Mouse (Mus musculus): Measurements from ENCODE around the gene Fndc5. TPM values are rescaled to one million over a fixed set of nuclear protein-coding genes. Genes with fewer than 3 reads are reported as not detected.
A peak's percentile ranks its signal among the peaks of the same experiment; 100 is the strongest.

Gene Fndc5
- total RNA-seq, 2 experiments from 2014 or later: 71.5 to 93.0 TPM

GRCm38 (mm10) chr4:129145943-129146342 is 9.1 kb downstream of the Fndc5 start:
- DNase-seq: no peak

DNA sequence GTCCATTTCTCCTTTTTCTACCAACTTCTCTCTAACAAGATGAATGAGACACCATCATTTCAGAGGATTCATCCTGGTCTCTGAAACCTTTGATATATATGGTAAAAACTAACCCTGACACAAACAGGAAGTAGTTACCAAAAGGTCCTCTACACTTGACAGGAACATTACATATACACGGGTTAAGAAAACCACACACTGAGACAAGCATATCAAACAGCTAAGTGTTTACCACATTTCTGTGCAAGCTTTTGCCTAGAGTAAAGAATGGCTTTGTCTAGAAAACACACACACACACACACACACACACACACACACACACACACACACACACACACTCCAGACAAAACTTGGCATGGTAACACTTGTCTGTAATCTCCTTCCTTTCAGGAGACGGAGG is 9.6 kb downstream of the Fndc5 start:
- no peak for DNase-seq

- no peak for DNase-seq
Observed at GRCm38 (mm10) chr4:129147552-129148103, 10.8 kb downstream of the Fndc5 start.

GRCm38 (mm10) chr4:129149321-129149720 is 12.5 kb downstream of the Fndc5 start:
- DNase-seq: no peak

DNA sequence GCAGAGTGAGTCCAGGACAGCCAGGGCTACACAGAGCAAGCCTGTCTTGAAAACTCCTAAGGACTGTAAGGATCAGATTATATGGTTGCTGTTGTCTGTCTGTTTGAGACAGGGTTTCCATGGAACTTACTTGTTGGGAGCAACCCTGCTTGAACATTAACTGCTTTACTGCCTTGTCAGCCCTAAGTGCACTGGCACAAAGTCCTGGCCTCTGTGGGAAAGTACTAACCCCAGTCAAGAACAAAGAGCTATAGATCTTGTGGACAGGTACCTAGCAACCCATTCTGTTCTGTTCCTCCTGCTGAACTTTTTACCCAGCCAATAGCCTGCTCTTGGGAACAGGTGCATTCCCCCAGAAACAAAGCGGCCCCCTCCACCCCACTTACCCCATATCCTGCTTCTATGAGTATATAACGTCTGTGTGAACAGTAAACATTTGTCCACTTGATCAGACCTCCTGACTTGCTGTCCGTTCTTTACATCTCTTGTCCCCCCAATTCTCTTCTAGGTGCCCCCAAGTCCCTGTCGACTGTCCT is 14.5 kb downstream of the Fndc5 start:
- DNase-seq: no peak

DNA sequence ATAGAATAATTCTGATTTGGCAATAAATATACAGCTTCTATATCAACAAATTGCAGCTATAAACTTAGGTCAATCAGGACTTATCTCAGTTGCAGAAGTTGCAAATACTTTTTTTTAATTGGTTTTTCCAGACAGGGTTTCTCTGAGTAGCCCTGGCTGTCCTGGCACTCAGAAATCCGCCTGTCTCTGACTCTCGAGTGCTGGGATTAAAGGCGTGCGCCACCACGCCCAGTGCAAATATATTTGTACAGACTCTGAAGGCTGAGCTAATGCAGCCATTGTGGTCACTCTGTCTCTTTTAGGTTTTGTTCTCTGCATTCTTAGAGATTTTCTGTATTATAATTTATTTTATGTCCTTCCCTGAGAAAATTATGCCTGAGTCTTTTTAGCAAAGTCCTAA is 20.7 kb downstream of the Fndc5 start:
- DNase-seq: no peak

GRCm38 (mm10) chr4:129158549-129158948 is 21.8 kb downstream of the Fndc5 start:
- DNase-seq: no peak

DNA sequence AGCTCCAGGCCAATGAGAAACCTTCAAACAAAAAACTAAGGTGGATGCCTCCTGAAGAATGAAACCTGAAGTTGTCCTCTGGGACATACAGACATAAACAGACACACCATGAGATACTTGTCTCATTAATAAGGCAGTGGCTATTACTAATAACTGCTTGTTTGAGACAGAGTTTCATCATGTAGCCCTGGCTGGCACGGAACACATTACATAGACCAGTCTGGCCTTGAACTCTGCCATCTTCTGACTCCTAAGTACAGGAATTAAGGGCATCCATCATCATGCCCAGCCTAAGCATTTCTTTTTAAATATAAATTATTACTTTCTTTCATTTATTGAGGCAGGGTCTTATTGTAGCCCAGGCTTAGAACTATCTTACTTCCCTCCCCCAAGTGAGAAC is 24.3 kb downstream of the Fndc5 start:
- DNase-seq: no peak

DNA sequence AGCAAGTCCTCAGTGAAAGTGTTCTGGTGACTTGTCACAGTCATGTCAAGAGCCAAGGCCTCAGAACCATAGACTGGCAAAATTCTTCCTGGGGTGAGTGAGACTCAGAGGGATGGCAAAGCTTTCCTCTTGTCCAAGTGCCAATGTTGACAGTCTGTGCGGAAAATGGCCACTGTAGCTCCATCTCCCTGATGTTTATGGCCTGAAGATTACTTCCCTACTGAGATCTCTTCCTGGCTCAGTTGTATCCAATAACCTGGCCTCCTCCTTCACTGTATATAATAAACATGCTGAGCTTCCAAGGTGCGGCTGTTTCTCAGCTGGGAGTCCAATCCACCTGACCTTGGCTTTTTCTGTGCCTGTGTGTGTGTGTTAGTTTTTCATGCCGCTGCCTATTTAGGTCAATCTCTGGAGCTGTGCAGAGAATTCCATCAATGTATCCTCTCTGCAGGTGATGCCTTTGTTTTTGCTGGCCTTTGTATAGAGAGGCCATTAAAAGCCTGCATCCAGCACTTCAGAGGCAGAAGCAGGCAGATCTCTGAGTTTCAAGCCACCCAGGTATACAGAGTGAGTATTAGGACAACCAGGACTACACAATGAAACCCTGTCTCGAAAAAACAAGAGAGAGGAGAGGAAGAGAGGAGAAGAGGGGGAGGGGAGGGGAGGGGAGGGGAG is 24.9 kb downstream of the Fndc5 start:
- DNase-seq: no peak

GRCm38 (mm10) chr4:129172529-129172928 is 35.7 kb downstream of the Fndc5 start:
- no peak for DNase-seq

DNA sequence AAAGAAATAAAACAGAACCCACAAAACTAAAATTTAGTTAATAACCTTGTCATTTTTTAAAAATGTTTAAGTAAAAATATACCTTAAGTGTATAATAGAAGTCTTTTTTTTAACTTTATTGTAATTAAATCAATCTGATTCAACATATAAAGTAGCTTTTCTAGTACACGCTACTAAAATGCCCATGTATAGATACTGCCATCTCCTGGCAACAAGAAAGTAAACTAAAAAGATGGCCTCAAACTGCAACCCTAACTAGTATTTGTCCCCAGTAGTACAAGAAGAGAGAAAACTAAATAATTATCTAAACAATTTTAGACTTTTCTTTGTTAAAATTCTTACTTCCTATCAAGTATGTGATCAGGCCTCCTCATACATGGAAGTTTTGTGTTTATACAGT is 42.8 kb downstream of the Fndc5 start:
- no peak for DNase-seq

- no peak for DNase-seq
Observed at GRCm38 (mm10) chr4:129188041-129188659, 51.4 kb downstream of the Fndc5 start.

DNA sequence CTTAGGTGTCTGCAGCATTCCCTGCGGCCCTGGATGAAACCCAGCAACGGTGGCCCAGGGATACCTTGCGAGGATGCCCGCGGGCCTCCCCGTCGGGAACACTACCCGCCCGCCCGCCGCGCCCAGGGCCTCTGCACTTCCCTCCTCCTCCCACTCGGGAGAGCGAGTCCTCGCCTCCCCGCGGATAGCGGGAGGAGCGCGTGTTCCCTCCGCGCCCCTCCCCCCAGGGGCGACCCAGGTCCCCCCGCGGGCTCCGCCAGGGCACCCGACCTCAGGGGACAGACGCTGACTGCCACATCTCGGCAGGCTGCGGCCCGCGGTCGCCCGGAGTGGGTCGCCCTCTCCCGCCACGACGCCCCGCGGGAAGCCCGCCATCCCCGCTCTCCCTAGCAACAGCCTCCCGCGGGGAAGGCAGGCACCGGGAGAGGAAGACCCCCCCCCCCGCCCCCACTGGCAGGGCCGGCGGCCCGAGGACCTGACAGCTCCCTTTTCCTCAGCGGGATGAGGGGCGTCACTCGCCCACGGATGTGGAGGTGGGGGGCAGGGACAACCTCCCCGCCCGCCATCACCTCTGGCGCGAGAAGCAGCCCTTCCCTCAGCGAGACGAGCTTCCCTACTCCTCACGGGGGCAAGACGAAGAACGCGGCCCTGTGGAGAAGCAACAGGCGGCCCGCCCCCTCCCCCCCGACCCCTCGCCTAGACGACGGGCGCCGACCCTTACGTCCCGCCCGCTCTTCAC is 52.2 kb downstream of the Fndc5 start:
- no peak for DNase-seq

GRCm38 (mm10) chr4:129189542-129190519 is 53.0 kb downstream of the Fndc5 start, which contains the start of the genes S100pbp and Yars:
TSS of gene S100pbp (minus strand) at chr4:129189727.
TSS of gene Yars (plus strand) at chr4:129189760.
- peak; percentile 97 for DNase-seq

DNA sequence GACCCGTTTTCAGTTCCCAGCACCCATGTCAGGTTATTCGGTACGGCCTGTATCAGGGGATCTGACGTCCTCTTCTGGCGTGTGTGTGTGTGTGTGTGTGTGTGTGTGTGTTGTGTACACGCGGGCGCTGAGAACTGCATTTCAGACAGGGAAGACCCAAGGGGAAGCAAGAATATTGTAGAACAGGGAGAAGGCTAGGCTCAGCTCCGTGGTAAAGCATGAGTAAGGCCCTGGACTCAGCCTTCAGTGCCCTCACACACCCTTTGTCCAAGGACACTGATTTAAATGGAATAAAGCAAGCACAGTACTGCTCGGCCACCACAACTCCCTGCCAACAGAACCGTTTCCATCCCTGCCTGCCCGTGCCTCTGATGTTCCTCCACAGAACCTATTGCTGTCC is 53.7 kb downstream of the Fndc5 start:
- no peak for DNase-seq

- no peak for DNase-seq
Observed at GRCm38 (mm10) chr4:129191691-129192090, 54.9 kb downstream of the Fndc5 start.

Other genes starting within 250 kb of the Fndc5 start
- 1 to 10 TPM; 1.8 to 3.1 TPM for gene Azin2, start 174.6 kb upstream of the Fndc5 start, total RNA-seq (2021)
- 10 to 100 TPM; 27.4 to 36.0 TPM for gene Ak2, start 145.0 kb upstream of the Fndc5 start, total RNA-seq (2021)
- 10 to 100 TPM; 17.8 to 20.2 TPM for gene Rnf19b, start 78.7 kb upstream of the Fndc5 start, total RNA-seq (2021)
- not detected for gene Tmem54, start 31.5 kb upstream of the Fndc5 start, total RNA-seq (2021)
- not detected for gene Hpca, start 15.0 kb upstream of the Fndc5 start, total RNA-seq (2021)
- 1 to 10 TPM; 3.5 to 4.0 TPM for gene S100pbp, start 52.7 kb downstream of the Fndc5 start, total RNA-seq (2021)
- gene Yars, start 52.8 kb downstream of the Fndc5 start, total RNA-seq (2021): 10 to 100 TPM; 31.7 to 34.2 TPM
- 1 to 10 TPM; 1.3 to 2.0 TPM for gene C77080, start 124.4 kb downstream of the Fndc5 start, total RNA-seq (2021)
- gene Sync, start 150.6 kb downstream of the Fndc5 start, total RNA-seq (2021): 10 to 100 TPM; 40.2 to 44.7 TPM
- 10 to 100 TPM; 41.0 to 50.6 TPM for gene Rbbp4, start 198.4 kb downstream of the Fndc5 start, total RNA-seq (2021)
- 10 to 100 TPM; 23.1 to 24.0 TPM for gene Zbtb8os, start 198.7 kb downstream of the Fndc5 start, total RNA-seq (2021)
- 1 to 10 TPM; 1.2 to 1.3 TPM for gene Zbtb8a, start 241.1 kb downstream of the Fndc5 start, total RNA-seq (2021)

Measured in gastrocnemius, postnatal 25 days (tissue).